Mouse (Mus musculus) neural tube, embryonic 15.5 days (tissue): Measurements from ENCODE around the gene Acta2. TPM values are rescaled to one million over a fixed set of nuclear protein-coding genes. Genes with fewer than 3 reads are reported as not detected.

ENCODE experiments used
- ATAC-seq: fragments of 200-750 bp; cut with Nextera tagmentation; 2 replicates; pipeline ENCODE4 v1.8.0; 2017; ENCODE audit warnings: mild to moderate bottlenecking, moderate TSS enrichment, moderate library complexity; ENCODE audit not compliant: low FRiP score
- H3K27ac ChIP-seq: fragments of 300-500 bp; sonication (generic); replicated peaks from 2 replicates; pipeline ENCODE4 v1.5.1; 2015; ENCODE audit warnings: mild to moderate bottlenecking, inconsistent platforms
- H3K27me3 ChIP-seq: fragments of 300-500 bp; sonication (generic); replicated peaks from 2 replicates; pipeline ENCODE4 v1.6.1; 2015; ENCODE audit warnings: inconsistent platforms
- H3K36me3 ChIP-seq: fragments of 300-500 bp; sonication (generic); 2 replicates; pipeline ENCODE4 v1.6.1; 2015; ENCODE audit warnings: inconsistent platforms
- H3K4me1 ChIP-seq: fragments of 300-500 bp; sonication (generic); 2 replicates; pipeline ENCODE4 v1.6.1; 2015; ENCODE audit warnings: inconsistent platforms
- H3K4me2 ChIP-seq: fragments of 300-500 bp; sonication (generic); 2 replicates; pipeline ENCODE4 v1.6.1; 2015; ENCODE audit warnings: inconsistent platforms, mild to moderate bottlenecking, moderate library complexity
- H3K4me3 ChIP-seq: fragments of 300-500 bp; sonication (generic); replicated peaks from 2 replicates; pipeline ENCODE4 v1.5.1; 2015; ENCODE audit warnings: mild to moderate bottlenecking, inconsistent platforms
- H3K9ac ChIP-seq: fragments of 300-500 bp; sonication (generic); replicated peaks from 2 replicates; pipeline ENCODE4 v1.6.1; 2015; ENCODE audit warnings: mild to moderate bottlenecking, inconsistent platforms
- H3K9me3 ChIP-seq: fragments of 300-500 bp; sonication (generic); replicated peaks from 2 replicates; pipeline ENCODE4 v1.6.1; 2016; ENCODE audit warnings: inconsistent platforms
- WGBS: fragments of 180-500 bp; shearing (Covaris S2); methylation state at CpG from one replicate; pipeline ENCODE4 v1.1.7; 2015; ENCODE audit warnings: mixed read lengths; 5-methylcytosine and 5-hydroxymethylcytosine counted together
- polyA plus RNA-seq: library from polyadenylated mRNA; unstranded; fragments of >200 nt; fragmentation: Nextera tagmentation; extraction: Ambion mirVana; gene quantifications from 2 replicates; pipeline ENCODE4 v1.2.1, GENCODE M21; 2015

The Acta2 gene
- polyA plus RNA-seq, 1 experiment from 2014 or later = 21.1 TPM

DNA sequence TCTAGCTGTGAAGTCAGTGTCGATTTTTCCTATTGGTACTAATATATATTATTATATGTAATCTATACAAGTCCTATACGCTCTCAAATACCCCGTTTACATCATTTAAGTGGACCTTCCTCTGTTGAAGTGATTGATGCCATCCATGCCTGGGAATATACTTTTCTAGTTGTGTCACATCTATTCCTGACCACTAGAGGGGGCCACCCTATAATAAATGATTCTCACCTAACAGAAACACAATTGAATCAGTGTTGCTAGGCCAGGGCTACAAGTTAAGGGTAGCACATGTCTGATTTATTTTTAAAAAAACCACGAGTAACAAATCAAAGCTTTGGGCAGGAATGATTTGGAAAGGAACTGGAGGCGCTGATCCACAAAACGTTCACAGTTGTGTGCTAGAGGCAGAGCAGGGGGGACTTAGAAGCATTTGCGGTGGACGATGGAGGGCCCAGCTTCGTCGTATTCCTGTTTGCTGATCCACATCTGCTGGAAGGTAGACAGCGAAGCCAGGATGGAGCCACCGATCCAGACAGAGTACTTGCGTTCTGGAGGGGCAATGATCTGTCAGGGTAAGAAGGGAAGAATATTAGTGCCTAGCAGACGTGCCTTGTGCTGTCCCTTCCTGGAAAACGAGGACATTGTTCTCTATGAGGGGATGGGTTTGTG is 14.0 kb downstream of the Acta2 start:
- H3K27ac ChIP-seq = no peak overlapping the region

DNA sequence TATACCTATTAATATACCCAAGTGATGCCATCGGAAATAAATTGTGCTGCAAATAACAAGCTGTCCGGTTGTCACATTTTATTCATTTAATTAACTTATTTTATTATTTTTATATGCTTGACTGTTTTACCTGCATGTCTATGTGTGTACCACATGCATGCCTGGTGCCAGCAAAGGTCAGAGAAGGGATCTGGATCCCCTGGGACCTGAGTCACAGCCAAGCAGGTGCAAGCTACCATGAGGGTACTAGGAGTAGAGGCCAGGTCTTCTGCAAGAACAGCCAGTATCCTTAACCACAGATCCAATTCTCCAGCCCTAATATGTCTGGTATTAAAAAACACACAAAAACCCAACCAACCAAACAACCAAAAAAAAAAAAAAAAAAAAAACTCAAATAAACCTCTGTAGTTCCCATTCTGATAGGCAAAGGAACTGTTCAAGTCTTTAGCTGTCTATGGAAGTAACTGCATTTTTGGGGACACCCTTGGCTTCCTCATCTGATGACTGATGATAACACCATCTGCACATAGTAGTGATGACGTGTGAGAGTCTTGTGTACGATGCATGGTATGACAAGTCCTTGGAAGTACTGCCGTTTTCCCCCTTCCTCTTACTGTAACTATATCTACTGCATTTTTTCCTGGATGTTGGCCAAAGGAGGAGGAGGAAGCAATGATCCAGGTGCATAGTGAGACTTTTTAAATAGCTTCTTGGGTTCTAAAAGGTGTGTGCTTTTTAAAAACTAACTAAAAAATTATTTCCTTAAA is 14.9 kb downstream of the Acta2 start:
- no peak overlapping the region for H3K9ac ChIP-seq
- H3K27me3 ChIP-seq = no peaks in the 10 kb centered on the region
- H3K36me3 ChIP-seq = peaks cover 26% of the 10 kb centered on the region
- ATAC-seq = no peak
- H3K4me2 ChIP-seq = no peak overlapping the region
- no peaks in the 10 kb centered on the region for H3K4me1 ChIP-seq
- 92% methylated on average over 5 of the region's 5 CpGs for WGBS
- H3K27ac ChIP-seq = no peak overlapping the region
- no peaks in the 10 kb centered on the region for H3K9me3 ChIP-seq
- no peak overlapping the region for H3K4me3 ChIP-seq

More for the DNA sequence above, 14.0 kb downstream of the Acta2 start:
- Histone ChIP-seq H3K4me2 (no peak overlapping the region), H3K36me3 (peaks cover 23% of the 10 kb centered on the region), H3K4me1 (no peaks in the 10 kb centered on the region), H3K9ac (no peak overlapping the region), H3K4me3 (no peak overlapping the region), H3K9me3 (no peaks in the 10 kb centered on the region), H3K27me3 (no peaks in the 10 kb centered on the region)
- peak; percentile 45; the same call in 1 of the 2 replicates for ATAC-seq
- 72% methylated on average over 15 of the region's 15 CpGs for WGBS

DNA sequence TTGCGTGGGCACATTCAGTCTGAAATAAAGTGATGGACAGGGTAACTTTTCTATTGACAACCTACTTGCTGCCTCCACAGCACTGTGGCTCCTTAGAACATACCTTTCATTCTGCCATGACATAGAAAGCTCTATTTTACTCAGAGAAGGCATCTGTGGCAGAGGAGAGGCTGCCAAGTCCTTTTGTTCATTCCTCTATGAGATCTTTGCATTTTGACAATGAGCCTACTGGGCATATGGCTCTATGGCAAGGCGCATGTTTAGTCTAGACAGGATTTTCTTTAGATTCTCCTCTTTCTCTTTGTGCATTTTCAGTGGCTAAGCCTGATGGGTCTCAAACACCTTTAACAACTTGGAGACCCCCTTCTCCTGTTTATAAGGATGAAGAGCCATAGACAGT is 17.6 kb downstream of the Acta2 start:
- WGBS = 96% methylated on average over 2 of the region's 2 CpGs
- no peak overlapping the region for H3K27ac ChIP-seq
- no peaks in the 10 kb centered on the region for H3K9me3 ChIP-seq
- H3K4me1 ChIP-seq = no peaks in the 10 kb centered on the region
- H3K36me3 ChIP-seq = peaks cover 26% of the 10 kb centered on the region
- H3K4me3 ChIP-seq = no peak overlapping the region
- no peak overlapping the region for H3K4me2 ChIP-seq
- no peak for ATAC-seq
- no peak overlapping the region for H3K9ac ChIP-seq
- no peaks in the 10 kb centered on the region for H3K27me3 ChIP-seq

DNA sequence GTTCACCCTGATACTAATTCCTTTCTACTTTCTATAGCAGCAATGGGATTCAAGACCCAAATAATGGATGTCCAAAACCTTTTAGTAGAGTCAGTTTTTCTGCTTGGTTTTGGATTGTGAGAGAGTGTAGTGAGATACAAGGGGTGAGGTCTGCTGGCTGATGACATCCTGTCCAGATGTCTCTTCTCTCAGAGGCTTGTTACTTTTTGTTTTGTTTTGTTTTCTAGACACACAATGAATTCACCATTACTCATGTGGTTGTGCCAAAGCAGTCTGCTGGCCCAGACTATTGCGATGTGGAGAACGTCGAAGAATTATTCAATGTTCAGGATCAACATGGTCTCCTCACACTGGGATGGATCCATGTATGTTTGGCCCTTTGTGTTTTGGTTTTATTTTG is 19.3 kb downstream of the Acta2 start:
- no peak overlapping the region for H3K4me3 ChIP-seq
- H3K9me3 ChIP-seq = no peaks in the 10 kb centered on the region
- H3K27me3 ChIP-seq = no peaks in the 10 kb centered on the region
- H3K9ac ChIP-seq = no peak overlapping the region
- H3K4me1 ChIP-seq = no peaks in the 10 kb centered on the region
- WGBS = 94% methylated on average over 3 of the region's 3 CpGs
- no peak overlapping the region for H3K27ac ChIP-seq
- H3K36me3 ChIP-seq = peaks cover 26% of the 10 kb centered on the region
- H3K4me2 ChIP-seq = no peak overlapping the region
- ATAC-seq = no peak

DNA sequence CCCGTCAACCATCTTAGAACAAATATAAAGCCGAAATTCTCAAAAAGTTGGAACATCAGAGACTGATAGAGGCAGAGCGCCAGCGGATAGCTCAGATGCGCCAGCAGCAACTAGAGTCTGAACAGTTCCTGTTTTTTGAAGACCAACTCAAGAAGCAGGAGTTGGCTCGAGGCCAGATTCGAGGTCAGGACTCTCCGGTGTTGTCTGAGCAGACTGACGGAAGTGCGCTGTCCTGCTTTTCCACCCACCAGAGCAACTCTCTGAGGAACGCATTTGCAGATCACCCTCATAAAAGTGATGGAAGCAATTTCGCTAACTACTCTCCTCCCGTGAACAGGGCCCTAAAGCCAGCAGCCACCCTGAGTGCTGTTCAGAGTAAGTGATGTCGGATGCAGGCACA is 21.4 kb downstream of the Acta2 start:
- Histone ChIP-seq H3K4me1 (no peaks in the 10 kb centered on the region), H3K9me3 (no peaks in the 10 kb centered on the region), H3K27me3 (no peaks in the 10 kb centered on the region), H3K36me3 (peaks cover 18% of the 10 kb centered on the region), H3K4me3 (no peak overlapping the region), H3K27ac (no peak overlapping the region), H3K9ac (no peak overlapping the region), H3K4me2 (no peak overlapping the region)
- WGBS = 66% methylated on average over 14 of the region's 14 CpGs
- no peak for ATAC-seq

DNA sequence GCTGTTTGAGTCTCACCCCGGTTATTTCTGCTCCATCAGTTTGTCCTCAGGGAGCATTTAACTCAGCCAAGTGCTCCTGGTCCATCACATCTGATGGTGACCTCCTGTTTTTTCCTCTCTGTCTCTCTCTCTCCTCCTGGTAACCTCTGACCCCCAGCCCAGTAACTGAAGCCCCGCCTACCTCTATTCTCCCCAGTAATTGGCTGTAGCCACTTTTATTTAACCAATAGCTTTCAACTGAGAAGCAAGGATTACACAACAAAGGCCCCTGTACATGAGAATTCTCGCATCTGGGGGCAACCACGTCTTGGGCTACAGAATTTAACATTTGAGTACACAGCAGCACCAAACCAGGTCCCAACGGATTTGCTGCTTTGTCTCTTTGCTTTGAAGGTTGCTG is 23.1 kb downstream of the Acta2 start:
- H3K27ac ChIP-seq = no peak overlapping the region
- no peaks in the 10 kb centered on the region for H3K4me1 ChIP-seq
- no peaks in the 10 kb centered on the region for H3K27me3 ChIP-seq
- H3K4me2 ChIP-seq = no peak overlapping the region
- peaks cover 9% of the 10 kb centered on the region; the same call in 1 of the 2 replicates for H3K36me3 ChIP-seq
- no peak overlapping the region for H3K9ac ChIP-seq
- no peaks in the 10 kb centered on the region for H3K9me3 ChIP-seq
- no peak for ATAC-seq
- WGBS = 54% methylated on average over 5 of the region's 5 CpGs
- H3K4me3 ChIP-seq = no peak overlapping the region

DNA sequence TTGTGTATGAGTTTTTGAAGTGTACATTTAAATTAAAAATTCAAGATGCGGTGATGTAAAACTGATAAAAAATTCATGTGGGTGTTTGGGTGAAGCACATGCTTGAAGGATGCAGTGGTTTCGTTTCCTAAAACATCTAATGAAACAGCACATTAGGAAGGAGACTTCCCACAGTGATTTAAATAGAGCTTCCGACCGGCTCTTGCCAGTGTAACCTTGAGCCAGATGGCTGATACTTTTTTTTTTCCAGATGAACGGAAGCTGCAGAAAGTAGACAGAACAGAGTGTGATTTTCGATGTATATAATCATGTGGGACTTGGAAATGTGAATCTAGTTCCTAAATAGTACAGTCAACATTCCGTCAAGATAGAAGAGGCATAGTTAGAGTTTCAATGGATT is 23.8 kb downstream of the Acta2 start:
- Histone ChIP-seq H3K27ac (no peak overlapping the region), H3K27me3 (no peaks in the 10 kb centered on the region), H3K4me3 (no peak overlapping the region), H3K4me1 (no peaks in the 10 kb centered on the region), H3K36me3 (peaks cover 3% of the 10 kb centered on the region; the same call in 1 of the 2 replicates), H3K4me2 (no peak overlapping the region), H3K9ac (no peak overlapping the region), H3K9me3 (no peaks in the 10 kb centered on the region)
- no peak for ATAC-seq
- 56% methylated on average over 7 of the region's 7 CpGs for WGBS

DNA sequence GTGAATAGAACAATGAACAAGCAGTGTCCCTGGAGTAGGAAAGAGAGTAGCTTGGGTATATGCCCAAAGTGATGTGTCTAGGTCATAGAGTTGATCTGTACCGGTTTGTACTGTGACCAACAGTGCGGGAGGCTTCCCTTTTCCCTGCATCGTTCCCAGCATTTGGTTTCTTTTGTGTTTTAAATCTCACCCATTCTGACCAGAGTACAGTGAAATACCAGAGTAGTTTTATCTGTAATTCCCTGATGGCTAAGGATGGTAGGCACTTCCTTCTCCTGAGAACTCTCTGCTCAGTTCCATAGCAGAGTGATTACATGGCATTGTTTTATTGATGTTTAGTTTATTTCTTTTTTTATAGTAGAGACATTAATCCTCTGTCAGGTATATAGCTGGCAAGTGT is 32.6 kb downstream of the Acta2 start:
- no peaks in the 10 kb centered on the region for H3K27me3 ChIP-seq
- 88% methylated on average over 3 of the region's 3 CpGs for WGBS
- no peak overlapping the region for H3K27ac ChIP-seq
- 0 out of 2 replicates have a peak, but pooled peaks cover 3% of the 10 kb centered on the region for H3K36me3 ChIP-seq
- H3K9me3 ChIP-seq = no peaks in the 10 kb centered on the region
- no peaks in the 10 kb centered on the region for H3K4me1 ChIP-seq
- ATAC-seq = no peak
- H3K4me3 ChIP-seq = no peak overlapping the region
- H3K4me2 ChIP-seq = no peak overlapping the region
- no peak overlapping the region for H3K9ac ChIP-seq

DNA sequence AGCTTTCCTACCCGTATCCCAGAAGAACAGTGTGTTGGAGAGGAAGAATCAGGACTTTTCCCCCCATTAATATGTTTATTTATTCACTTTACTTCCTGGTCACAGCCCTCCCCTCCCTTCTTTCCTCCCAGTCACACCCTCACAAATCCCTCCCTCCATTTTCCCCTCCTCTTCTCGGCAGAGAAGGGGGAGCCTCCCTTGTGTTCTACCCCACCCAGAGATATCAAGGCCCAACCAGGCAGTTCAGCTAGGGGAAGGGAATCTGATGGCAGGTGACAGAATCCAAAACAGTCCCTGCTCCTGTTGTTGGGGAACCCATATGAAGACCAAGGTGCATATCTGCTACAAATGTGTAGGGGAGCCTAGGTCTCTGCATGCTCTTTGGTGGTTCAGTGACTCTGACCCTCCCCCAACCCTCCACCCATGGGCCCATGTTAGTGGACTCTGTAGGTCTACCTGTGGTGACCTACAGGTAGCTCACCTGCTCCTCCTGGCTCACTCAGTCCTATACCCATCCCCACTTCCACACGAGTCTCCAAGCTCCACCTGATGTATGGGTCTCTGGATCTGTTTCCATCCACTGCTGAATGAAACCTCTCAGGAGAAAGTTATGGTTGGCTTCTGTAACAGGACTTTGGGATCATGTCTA is 34.5 kb downstream of the Acta2 start:
- Histone ChIP-seq H3K9ac (no peak overlapping the region), H3K36me3 (0 out of 2 replicates have a peak, but pooled peaks cover 3% of the 10 kb centered on the region), H3K27ac (no peak overlapping the region), H3K4me1 (no peaks in the 10 kb centered on the region), H3K9me3 (no peaks in the 10 kb centered on the region), H3K4me2 (no peak overlapping the region), H3K4me3 (no peak overlapping the region), H3K27me3 (no peaks in the 10 kb centered on the region)
- no peak for ATAC-seq
- 74% methylated on average over 3 of the region's 3 CpGs for WGBS

DNA sequence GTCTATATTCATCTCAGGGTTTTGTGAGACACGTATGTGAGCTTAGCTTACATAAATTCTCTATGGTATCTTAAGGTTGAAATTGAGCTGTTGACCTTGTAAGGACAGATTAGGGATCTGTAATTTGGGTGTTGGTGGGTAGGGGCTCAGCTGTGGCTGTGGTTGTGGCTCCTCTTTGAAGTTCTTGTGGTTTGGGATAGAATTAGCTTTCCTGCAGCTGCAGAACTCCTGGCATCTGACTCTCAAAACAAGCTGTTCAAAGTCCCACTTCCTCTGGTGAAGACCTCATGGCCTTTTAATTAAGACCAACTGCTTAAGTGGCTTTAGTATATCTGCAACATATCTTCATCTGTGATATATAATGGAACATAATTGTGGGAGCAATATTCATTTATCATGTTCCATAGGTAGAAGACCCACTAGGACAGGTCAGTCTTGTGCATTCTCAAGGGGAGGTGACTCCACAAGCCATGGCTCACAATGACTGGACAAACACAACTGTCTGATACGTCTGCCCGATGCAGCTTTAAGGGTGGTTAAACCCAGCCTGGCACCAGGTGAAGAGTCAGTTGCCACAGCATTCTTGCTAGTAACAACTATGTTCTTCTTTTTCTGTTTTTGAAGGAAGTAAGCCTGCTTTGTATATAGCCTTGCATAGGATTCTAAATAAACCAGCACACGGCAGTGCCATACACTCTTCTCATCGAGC is 36.0 kb downstream of the Acta2 start:
- no peaks in the 10 kb centered on the region for H3K9me3 ChIP-seq
- H3K4me1 ChIP-seq = no peaks in the 10 kb centered on the region
- H3K27ac ChIP-seq = no peak overlapping the region
- no peak overlapping the region for H3K4me2 ChIP-seq
- 87% methylated on average over 5 of the region's 5 CpGs for WGBS
- no peak overlapping the region for H3K9ac ChIP-seq
- H3K27me3 ChIP-seq = no peaks in the 10 kb centered on the region
- no peak for ATAC-seq
- no peak overlapping the region for H3K4me3 ChIP-seq
- H3K36me3 ChIP-seq = 0 out of 2 replicates have a peak, but pooled peaks cover 3% of the 10 kb centered on the region

DNA sequence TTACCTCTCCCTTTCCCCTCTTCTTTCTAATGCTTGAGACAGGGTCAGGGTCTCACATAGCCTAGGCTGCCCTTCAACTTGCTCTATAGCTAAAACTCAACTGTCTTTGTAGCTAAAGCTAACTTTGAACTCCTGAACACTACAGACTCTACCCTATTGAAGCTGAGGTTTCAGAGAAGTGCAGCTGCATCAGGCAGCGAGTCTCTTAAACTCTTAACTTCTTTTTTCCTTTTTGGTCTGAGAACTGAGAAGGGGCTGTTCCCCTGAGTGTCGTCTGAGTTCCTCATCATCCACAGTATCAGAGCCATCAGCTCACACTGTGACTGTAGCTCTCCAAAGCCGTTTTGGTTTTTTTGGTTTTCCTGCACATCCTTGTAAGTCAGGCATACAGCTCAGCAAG is 37.6 kb downstream of the Acta2 start:
- H3K27ac ChIP-seq = no peak overlapping the region
- WGBS = 88% methylated on average over 3 of the region's 3 CpGs

More for the DNA sequence above, 37.6 kb downstream of the Acta2 start:
- no peak for ATAC-seq
- Histone ChIP-seq H3K9ac (no peak overlapping the region), H3K4me1 (no peaks in the 10 kb centered on the region), H3K27me3 (no peaks in the 10 kb centered on the region), H3K4me3 (no peak overlapping the region), H3K36me3 (0 out of 2 replicates have a peak, but pooled peaks cover 3% of the 10 kb centered on the region), H3K9me3 (no peaks in the 10 kb centered on the region), H3K4me2 (no peak overlapping the region)
